Mouse (Mus musculus) urinary bladder, postnatal 10 days (tissue): Measurements from ENCODE around the gene Sppl3.

ENCODE experiments used
- DNase-seq: peaks from one replicate; pipeline ENCODE4 v3.0.0; 2022; ENCODE audit warnings: low spot score

Sppl3 gene

DNA sequence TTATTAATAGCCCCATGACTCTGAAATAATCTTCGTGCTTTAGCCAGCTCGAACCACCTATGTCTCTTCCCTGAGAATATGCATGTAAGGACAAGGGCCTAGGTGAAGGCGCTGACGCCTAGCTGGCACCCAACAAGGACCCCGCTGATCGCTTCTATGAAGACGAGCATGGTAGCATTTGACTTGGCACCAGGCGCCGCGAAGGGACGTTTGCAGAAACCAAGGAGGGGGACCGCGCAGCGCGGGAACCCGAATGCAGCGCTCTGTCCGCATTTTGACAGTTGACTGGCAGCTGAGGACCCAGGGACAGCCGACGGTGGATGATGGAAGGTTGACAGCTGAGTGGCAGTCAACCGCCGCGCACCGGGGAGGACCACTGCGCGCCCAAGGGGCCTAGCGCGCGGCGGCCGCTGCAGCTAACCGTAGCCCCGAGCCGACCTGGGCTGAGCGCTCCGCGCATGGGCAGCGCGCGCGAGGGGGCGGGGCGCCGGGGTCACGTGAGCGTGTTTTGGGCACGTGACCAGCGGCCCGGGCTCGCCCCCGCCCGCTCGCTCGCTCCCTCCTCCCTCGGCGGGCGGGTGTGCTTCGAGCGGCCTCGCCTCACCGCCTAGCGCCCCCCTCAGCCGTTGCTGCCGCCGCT is at the start of gene Sppl3:
Sppl3 (plus strand) TSS at position 561 of the 640 bp plus-strand sequence.
- peak; percentile 79 for DNase-seq

DNA sequence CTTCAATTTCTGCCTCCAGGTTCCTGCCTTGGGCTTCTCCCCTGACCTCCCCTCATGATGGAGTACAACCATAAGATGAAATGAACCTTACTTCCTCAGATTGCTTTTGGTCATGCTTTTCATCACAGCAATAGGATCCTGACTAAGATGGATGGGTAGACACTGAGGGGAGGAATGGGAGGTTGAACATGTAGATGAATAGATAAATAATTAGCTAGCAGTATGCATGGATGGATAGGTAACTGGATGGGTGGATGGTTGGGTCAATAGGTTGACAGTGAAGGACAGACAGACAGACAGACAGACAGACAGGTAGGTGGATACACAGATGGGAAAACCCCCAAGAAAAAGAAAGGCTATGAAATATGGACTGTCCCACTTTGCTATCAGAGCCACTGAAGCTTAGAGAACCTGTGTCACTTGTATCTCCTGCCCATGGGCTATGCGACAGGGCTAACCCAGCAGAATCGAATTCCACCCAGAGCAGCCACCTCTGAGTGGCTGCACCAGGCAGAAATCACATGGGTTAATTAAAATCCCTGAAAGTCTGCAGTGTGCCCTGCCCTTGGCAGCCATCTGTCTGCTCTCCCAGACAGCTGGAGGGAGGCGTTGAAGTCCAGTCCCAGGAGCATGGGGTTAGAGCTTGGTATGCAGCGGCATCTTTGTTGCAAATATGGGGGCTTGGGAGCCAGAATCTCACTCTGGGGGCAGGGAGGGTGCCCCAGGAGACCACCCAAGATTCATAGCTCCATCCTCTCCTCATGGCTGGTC is 49.2 kb upstream of the Sppl3 start:
- no peak for DNase-seq

DNA sequence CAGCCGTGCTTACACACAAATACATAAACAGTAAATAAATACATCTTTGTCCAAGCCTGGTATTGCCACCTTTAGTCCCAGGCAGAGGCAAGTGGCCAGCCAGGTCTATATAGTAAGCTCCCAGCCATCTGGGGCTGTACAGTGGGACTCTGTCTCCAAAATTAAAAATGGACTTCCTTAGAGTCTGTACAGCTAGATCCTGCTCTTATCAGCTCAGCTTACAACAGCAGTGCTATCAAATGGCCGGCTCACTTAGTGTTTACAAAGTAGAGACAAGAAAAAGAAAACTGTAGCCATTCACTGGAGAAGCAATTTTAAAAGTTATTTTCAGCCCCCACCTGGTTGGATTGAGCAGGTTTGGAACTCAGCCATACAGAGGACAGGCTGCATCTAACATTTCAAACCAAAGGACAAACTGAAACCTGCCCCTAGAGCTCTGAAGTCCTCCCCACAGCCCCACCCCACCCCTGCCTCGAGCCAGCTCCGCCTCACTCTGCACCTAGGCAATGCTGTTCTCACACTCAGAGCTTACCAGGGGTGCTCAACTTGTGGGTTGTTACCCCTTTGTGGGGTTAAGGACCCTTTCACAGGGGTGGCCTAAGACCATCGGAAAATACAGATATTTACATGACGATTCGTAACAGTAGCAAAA is 46.5 kb upstream of the Sppl3 start:
- no peak for DNase-seq

DNA sequence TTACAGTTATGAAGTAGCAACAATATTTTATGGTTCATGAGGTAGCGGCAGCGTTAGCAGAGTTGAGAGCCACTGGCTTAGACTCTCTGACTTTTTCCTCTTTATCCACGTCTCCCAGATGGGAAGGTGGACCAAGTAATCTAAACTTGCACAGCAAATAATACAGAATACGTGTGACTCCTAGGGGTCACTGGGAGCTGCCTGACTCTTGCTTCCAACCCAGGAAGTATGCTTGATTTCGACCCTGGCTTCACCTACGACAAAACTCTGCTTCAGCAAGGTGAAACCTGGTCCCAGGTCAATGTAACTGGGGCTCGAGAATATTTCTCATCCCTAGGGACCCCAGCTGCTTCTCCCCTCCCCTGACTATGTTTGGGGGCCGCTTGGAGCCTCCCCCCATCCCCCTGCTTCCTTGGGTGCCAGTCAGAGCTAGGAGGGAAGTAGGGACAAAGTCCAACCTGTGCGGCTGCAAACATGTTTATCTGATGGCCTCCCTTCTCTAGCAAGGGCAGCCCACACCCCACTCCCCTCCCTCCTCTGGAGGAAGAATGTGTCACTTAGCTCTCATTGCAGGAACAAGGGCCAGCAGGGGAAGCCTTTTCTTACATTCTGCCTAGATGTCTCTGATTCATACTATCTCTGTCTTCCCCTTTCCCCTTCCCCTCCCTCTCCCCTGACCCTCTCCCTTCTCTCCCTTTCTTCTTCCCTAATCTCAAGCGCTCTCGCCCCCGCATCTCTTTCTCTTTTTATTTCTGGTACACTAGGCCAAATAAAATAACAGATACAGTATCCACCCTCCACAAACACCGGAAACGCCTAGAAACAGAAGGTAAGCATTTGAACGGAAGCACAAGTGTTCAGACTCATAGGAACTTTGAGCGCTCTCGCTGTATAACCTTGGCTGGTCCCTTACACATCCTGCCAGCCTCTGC is 45.7 kb upstream of the Sppl3 start:
- no peak for DNase-seq

DNA sequence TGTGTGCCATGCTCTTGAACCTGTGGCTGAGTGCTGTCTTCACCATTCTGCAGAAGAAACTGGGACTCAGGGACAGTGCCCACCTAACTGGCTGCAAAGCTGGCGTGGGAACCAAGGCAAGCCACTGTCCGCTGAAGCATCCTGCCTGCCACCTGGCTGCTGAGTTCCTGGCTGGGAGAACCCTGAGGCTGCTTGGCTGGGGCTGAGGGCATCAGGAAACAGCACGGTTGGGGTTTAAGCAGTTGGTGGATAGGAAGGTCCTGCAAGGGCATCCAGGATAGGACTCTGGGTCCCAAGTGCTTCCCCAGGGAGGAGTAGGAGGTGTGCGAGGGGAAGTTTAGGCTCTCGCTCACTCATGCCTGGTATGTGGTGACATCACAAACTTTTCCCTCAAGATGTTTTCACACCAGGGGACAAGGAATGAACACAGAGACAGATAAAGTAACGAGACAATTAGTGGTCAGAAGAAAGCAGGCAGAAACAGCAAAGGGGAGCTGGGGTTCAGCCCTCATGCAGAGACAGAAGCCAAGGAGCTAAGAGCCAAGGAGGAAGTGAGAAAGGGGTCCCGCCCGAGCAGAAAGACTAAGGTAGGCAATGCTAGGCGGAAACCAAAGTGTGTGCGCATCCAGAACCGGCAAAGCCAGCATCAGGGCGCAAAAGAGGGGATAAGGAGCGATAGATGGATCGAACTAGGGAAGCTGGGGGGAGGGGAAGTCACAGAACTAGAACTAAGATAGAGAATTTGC is 43.2 kb upstream of the Sppl3 start:
- no peak for DNase-seq

DNA sequence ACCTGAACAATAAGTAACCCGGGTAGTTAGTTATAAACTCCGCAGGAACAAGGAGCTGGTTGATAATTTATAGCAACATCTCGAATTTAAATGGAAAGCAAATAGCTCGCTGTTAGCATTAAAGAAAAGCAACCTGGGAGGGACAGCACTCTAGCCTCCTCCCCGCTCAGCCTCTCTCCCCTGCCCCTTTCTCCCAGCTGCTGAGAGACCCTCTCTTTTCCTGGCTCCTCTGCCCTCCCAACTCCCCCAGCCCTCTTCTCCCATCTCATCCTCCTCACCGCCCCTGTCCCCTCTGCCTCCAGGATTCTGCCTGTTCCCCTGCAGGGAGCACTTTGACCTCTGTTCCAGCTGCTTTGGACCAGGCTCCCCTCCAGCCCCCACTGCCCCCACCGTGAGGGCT is 42.3 kb upstream of the Sppl3 start:
- no peak for DNase-seq

DNA sequence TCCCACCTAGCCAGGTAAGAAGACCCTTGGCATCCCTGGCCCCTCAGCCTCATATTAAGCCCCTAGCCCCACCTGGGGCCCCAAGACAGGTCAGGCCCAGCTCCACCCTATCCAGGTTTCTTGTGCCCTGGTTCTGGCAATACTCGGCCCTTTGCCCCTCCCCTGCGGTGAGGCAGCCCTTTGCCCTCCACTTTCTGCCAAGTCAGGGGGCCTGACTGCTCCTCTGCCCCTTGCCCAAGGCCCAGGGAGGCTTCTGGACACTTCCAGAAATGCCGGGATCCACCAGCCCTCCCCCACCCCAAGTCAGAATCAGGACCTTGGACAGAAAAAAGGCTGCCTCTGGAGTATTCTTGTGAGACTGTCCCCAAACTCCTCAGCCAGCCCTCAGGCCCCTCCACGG is 41.9 kb upstream of the Sppl3 start:
- no peak for DNase-seq

DNA sequence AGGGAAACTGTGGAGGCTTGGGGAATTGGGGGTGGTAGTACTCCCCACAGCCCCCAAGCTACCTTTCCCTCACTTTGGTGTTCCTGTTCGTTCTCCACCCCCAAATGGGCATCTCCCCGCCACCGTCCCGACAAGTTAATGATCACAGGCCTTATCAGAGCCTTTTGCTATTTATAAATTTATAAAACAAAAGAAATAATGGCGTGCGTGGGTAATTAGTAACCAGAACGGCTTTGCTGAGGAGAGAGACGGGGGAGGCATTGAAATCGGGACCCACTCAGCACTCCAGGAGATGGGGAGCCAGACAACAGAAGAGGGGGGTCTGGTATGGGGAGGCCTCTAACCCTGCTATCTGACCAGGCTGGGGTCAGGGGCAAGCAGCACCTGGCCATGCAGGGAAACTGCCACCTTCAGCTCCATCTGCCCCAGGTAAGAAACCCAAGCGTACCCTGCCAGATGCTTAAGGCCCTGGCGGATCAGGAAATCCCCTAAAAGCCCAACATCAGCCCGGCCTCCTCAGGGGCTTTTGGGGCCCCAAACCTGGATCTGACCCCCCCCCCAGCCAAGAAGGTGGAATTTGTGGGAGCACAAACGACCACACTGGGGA is 41.2 kb upstream of the Sppl3 start:
- no peak for DNase-seq

DNA sequence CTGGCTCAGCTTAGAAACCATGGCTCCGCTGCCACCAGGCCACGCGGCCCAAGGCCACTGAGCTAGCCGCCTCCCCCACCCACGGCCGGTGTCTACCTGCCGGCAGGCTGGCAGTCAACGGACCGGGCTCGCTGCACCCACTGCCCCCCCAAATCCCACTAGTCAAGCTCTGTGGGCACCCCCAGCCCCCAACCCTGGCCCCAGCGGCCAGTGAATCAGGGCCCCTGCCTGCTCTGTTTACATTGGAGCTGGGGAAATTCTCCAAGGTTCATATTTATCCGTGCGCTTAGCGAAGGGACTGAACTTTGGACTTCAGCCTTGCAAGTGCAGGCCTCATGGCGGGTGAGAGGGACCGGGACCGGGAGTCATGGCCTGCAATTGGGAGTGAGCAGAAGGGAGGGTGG is 40.1 kb upstream of the Sppl3 start, which contains the start of gene Hnf1a:
Hnf1a (minus strand) TSS at position 271 of the 404 bp plus-strand sequence.
- no peak for DNase-seq

DNA sequence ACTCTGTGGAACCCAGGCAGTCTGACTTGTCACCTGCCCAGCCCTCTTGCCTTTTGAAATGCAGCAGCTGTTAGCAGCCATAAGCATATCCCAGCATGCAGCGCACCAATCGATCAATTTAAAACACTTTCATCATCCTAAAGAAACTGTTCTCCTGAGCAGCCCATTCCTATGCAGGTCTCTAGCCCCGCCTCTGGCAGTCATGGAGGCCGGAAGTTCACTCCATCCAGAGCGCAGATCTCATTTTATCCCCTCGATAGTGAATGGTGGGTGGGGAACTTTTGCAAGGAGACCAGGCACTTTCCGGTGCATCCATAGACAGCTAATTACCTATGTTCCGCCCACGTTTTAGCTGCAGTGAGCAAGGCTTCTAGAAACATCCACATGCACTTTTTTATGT is 38.7 kb upstream of the Sppl3 start:
- no peak for DNase-seq

DNA sequence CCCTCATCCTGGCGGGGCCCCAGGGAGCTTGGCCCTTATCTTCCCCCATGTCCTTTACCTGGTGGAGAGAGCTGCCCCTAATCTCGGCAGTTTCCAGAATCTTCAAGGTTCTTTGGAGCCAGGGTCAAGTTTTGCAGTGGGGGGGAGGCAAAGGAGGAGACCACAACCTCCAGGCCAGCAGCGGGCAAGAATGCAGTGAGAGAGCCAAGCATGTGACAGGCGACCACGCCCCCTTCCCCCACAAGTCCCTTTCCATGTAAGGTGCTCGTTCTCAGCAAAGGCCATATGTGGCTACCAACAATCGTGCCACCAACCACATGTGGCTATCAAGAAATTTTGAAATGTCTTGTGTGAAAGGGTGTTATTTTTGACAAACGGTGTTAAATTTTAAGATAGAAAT is 37.8 kb upstream of the Sppl3 start:
- DNase-seq, result no peak

DNA sequence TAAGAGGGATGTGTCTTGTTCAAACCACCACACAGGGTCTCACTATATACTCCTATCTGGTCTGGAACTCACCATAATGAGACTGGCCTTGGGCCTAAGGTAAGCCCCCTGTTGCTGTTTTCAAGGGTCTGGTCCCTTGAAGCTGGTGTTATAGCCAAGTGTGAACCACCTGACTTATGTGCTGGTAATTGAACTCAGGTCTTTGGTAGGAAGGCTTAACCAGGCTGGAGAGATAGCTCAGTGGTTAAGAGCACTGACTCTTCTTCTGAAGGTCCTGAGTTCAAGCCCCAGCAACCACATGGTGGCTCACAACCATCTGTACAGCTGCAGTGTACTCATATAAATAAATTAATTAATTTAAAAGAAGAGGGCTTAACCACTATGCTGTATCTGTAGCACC is 34.0 kb upstream of the Sppl3 start:
- no peak for DNase-seq

DNA sequence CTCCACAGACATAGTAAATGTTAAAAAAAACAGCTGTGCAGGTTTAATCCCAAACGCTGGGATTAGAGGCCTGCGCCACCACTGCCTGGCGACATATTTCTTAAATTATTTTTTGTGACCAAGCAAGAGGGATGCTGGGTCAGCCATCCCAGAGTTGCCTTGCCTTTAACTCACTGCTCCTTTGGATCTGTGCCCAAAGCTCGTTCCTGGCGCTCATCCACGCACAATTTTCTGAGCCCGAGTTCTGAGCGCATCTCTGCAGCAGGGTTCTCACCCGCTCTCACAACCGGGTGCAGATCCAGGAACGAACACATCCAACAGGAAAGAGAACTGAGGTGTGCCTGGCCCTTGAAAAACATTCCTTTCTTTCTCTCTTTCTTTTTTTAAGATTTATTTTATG is 32.5 kb upstream of the Sppl3 start:
- no peak for DNase-seq

DNA sequence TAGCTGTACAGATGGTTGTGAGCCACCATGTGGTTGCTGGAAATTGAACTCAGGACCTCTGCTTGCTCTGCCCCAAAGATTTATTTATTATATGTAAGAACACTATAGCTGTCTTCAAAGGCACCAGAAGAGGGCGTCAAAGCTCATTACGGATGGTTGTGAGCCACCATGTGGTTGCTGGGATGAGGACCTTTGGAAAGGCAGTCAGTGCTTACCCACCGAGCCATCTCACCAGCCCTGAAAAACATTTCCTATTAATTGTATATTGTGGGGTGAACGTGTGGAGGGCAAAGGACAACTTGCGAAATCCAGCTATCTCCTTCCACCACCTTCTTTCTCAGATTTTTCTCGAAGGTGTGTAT is 32.1 kb upstream of the Sppl3 start:
- no peak for DNase-seq

DNA sequence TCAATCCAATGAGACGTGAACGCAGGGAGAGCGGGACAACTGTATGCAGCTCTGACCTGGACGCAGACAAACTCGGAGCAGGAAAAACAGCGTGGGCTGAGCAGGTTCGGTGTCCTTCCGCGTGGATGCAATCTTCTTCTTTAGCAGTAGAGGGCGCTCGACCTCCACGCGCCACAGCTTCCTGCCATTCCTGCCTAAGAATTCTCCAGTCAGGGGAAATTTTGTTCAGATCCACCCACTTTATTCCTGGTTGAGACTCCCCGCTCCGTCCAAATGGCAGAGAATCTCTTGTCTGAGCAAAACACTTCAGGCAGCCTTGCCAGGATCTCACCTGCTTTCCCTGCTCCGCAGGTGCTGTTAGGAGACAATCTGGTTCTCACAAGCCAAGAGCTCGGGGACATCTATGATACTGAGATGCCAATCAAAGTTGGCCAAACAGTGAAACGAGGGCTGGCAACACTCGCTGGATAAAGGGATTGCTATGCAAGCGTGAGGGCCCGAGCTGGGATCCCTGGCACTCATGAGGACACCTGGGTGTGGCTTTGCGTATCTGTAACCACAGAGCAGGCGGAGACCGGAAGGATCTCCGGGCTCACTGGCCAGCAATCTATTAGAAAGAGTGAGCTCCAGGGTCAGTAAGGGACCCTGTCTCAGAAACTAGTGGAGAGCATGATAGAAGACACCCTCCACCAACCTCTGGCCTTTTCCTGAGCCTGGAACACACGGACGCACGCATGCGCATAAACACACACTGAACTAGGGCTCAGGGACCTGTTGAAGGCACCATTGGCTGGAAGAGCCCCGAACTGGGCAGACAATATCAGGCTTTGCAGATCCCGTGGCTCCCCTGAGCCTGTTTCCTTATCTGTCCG is 31.5 kb upstream of the Sppl3 start:
- no peak for DNase-seq

DNA sequence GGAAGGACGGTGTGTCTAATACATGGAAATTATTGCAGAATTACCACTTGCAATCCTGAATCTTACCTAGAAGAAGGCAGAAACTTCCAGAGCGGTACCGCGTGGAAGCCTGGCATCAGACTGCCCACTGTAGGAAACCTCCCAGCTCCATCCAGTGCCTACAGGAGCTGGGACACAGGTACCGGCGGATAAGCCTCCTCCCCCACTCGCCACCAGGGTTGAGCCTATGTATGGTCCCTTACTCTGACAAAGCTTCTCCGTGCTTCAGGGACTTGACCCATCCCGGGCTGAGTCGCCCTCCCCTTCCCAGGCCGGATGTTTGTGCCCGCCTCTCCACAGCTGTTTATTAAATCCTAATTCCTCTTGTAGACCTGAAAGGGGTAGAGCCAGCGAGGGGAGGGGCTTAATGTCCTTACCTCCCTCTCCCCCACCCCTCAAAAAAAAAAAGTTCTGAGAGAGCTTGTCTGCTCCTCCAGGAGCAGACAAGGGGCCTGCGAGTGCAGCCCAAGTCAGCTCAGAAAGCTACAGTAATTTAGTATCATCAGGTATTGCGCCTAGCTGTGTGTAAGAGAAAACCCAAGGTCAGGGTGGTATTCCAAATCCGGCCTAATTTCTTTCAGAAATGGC is 30.7 kb upstream of the Sppl3 start:
- DNase-seq, result no peak

DNA sequence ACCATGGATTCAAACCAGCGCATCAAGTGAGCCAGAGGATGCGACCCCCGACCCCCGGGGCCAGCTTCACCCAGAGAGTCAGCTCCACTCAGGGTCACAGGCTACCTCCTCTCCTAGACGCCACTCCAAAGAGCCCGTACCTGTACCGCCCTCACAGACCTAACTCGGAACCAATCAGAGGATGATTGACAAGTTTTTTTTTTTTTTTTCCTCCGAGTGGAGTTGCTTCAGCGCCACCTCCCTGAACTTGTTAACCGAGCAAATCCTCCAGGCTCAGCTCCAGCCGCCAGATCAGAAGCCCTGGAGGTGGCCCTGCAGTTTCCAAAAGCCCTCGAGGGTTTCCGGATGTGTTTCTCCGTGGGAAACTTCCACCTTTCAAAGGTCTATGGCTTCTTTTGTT is 28.9 kb upstream of the Sppl3 start:
- DNase-seq, result peak; percentile 4

DNA sequence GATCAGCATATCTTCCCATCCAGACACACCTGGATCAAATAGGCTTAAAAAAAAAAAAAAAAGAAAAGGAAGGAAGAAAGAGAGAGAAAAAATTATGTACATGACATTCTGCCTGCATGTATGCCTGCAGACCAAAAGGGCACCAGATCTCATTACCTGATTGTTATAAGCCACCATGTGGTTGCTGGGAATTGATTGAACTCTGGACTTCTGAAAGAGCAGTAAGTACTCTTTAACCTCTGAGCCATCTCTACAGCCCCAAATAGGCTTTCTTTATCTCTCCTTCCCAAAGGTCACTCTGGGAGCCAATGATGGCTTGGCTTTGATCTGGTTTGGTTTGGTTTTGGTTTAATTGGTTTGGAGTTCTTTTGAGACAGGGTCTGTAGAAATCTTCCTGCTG is 25.9 kb upstream of the Sppl3 start:
- DNase-seq, result no peak

DNA sequence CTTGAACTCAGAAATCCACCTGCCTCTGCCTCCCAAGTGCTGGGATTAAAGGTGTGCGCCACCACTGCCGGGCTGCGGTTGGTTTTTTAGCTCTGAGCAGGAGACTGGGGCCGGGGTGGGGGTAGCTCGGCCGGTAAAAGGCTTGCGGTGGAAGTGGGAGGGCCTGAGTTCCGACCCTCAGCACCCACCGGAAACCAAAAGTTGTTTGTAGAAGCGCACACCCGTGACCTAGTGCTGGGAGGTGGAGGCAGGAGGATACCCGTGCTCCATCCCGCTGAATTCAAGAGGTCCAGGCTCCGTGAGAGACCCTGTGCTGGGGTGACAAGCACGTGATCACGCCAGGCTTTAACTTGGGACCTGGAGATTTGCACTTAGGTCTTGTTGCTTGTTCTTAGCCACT is 14.5 kb upstream of the Sppl3 start:
- DNase-seq, result no peak

DNA sequence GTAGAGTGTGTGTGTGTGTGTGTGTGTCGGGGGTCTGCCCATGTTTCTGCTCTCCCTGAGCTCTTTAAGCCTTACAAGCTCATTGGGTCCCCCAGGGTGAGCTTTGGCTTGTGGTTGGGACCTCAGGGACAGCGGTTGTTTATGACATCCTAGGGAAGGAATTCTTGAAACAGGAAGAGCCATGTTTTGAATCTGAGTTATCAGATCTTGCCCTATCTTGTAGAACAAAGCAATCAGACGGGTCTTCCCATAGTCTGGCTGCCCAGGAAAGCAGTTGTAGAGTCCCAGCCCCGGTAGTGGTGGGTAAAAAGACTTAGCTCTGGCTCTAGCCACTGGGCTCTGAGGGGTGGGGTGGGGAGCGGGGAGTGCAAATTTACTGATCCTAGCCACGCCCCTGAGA is 13.6 kb upstream of the Sppl3 start:
- no peak for DNase-seq
